Mouse (Mus musculus): ENCODE results near the gene Tpst1. TPM values are rescaled to one million over a fixed set of nuclear protein-coding genes. Genes with fewer than 3 reads are reported as not detected.

Tpst1 gene
- polyA plus RNA-seq (2021; fragmentation: Nextera tagmentation), result 26.8 and 37.0 TPM in 2 replicates
- long read RNA-seq, experiment 1, transcript Tpst1-201 (6 exons, 2,050 nt), result major isoform, 151 of 171 reads
- long read RNA-seq, experiment 1, partial matches to known transcripts, result 5 of 171 reads
- long read RNA-seq, experiment 1, other reads (novel, unspliced or antisense), result 15 of 171 reads
- long read RNA-seq, experiment 2, transcript Tpst1-201 (6 exons, 2,050 nt), result major isoform, 22 of 34 reads
- long read RNA-seq, experiment 2, partial matches to known transcripts, result 8 of 34 reads
- long read RNA-seq, experiment 2, other reads (novel, unspliced or antisense), result 3 of 34 reads

GRCm38 (mm10) chr5:130073026-130073425, at the start of gene Tpst1:
Tpst1 (plus strand) TSS chr5:130073326.

GRCm38 (mm10) chr5:130029142-130029897, 43.8 kb upstream of the Tpst1 start, which contains the start of the genes Asl and Crcp:
Asl (minus strand) TSS chr5:130029247.
Crcp (plus strand) TSS chr5:130029290.

GRCm38 (mm10) chr5:130144334-130145312, 71.5 kb downstream of the Tpst1 start, which contains the start of gene Kctd7:
Kctd7 (plus strand) TSS chr5:130144861.

GRCm38 (mm10) chr5:130171423-130171954, 98.4 kb downstream of the Tpst1 start, which contains the start of gene Rabgef1:
Rabgef1 (plus strand) TSS chr5:130171798.

Other genes with a start within 250 kb of the Tpst1 start
- 16.8 and 18.7 TPM in 2 replicates for gene Sumf2, start 226.3 kb upstream of the Tpst1 start, polyA plus RNA-seq (2021; fragmentation: Nextera tagmentation)
- gene Chchd2, start 185.9 kb upstream of the Tpst1 start, polyA plus RNA-seq (2021; fragmentation: Nextera tagmentation), result 1,881 and 1,919 TPM in 2 replicates
- 7.2 and 7.8 TPM in 2 replicates for gene Zbed5, start 177.6 kb upstream of the Tpst1 start, polyA plus RNA-seq (2021; fragmentation: Nextera tagmentation)
- 7.8 and 12.4 TPM in 2 replicates for gene Phkg1, start 174.8 kb upstream of the Tpst1 start, polyA plus RNA-seq (2021; fragmentation: Nextera tagmentation)
- 3.8 and 5.2 TPM in 2 replicates for gene Nupr1l, start 164.8 kb upstream of the Tpst1 start, polyA plus RNA-seq (2021; fragmentation: Nextera tagmentation)
- 8.3 and 8.5 TPM in 2 replicates for gene Vkorc1l1, start 131.4 kb upstream of the Tpst1 start, polyA plus RNA-seq (2021; fragmentation: Nextera tagmentation)
- 16.6 and 24.2 TPM in 2 replicates for gene Gusb, start 70.3 kb upstream of the Tpst1 start, polyA plus RNA-seq (2021; fragmentation: Nextera tagmentation)
- gene Asl, start 44.1 kb upstream of the Tpst1 start, polyA plus RNA-seq (2021; fragmentation: Nextera tagmentation), result 11.8 and 21.4 TPM in 2 replicates
- 39.5 and 49.4 TPM in 2 replicates for gene Crcp, start 44.0 kb upstream of the Tpst1 start, polyA plus RNA-seq (2021; fragmentation: Nextera tagmentation)
- gene Kctd7, start 71.5 kb downstream of the Tpst1 start, polyA plus RNA-seq (2021; fragmentation: Nextera tagmentation), result 10.8 and 11.1 TPM in 2 replicates
- gene Rabgef1, start 98.5 kb downstream of the Tpst1 start, polyA plus RNA-seq (2021; fragmentation: Nextera tagmentation), result 25.0 and 33.1 TPM in 2 replicates
- 9.6 and 25.2 TPM in 2 replicates for gene Tmem248, start 143.8 kb downstream of the Tpst1 start, polyA plus RNA-seq (2021; fragmentation: Nextera tagmentation)
- gene Sbds, start 182.2 kb downstream of the Tpst1 start, polyA plus RNA-seq (2021; fragmentation: Nextera tagmentation), result 121 and 138 TPM in 2 replicates
- 8.8 and 9.6 TPM in 2 replicates for gene Tyw1, start 182.3 kb downstream of the Tpst1 start, polyA plus RNA-seq (2021; fragmentation: Nextera tagmentation)